In genomic region chr4:46961403-46961802, GRCm38 (mm10) we compare ENCODE assay signal across 34 mouse cellular contexts. TPM values are rescaled to one million over a fixed set of nuclear protein-coding genes. Genes with fewer than 3 reads are reported as not detected.
"Had no signal": no experiment of that assay in that cellular context is flagged by ENCODE, and none has a peak within 500 bp of the region (broad histone marks: within the 10 kb centered on the region; RNA-seq: fewer than 3 reads in every experiment).

No protein-coding gene starts in this region.

- H3K27me3 ChIP-seq: hindbrain, embryonic 12.5 days; hindbrain, embryonic 13.5 days; hindbrain, embryonic 15.5 days; intestine, embryonic 15.5 days; kidney, embryonic 15.5 days had no signal

- H3K36me3 ChIP-seq: heart, embryonic 10.5 days; heart, embryonic 12.5 days; heart, embryonic 13.5 days; heart, embryonic 15.5 days; hindbrain, embryonic 10.5 days; hindbrain, embryonic 12.5 days; hindbrain, embryonic 13.5 days; hindbrain, embryonic 15.5 days; intestine, embryonic 15.5 days; kidney, embryonic 15.5 days had no signal

- H3K9me3 ChIP-seq: heart, embryonic 10.5 days; heart, embryonic 13.5 days; heart, embryonic 15.5 days; hindbrain, embryonic 13.5 days; hindbrain, embryonic 15.5 days; intestine, embryonic 15.5 days; kidney, embryonic 15.5 days had no signal

- H3K4me3 ChIP-seq: heart, embryonic 10.5 days; heart, embryonic 12.5 days; heart, embryonic 13.5 days; heart, embryonic 15.5 days; hindbrain, embryonic 10.5 days; hindbrain, embryonic 12.5 days; hindbrain, embryonic 13.5 days; hindbrain, embryonic 15.5 days; intestine, embryonic 15.5 days; kidney, embryonic 15.5 days; layer of hippocampus, adult 2 months had no signal

- H3K4me1 ChIP-seq: heart, embryonic 10.5 days; heart, embryonic 12.5 days; heart, embryonic 13.5 days; heart, embryonic 15.5 days; hindbrain, embryonic 12.5 days; kidney, embryonic 15.5 days had no signal

- ATAC-seq: hindbrain, embryonic 16.5 days; hindbrain, postnatal 0 days; inflammation-experienced regulatory T-cells, adult 6 months; intestine, embryonic 15.5 days; intestine, embryonic 16.5 days; intestine, postnatal 0 days had no signal

- DNase-seq: heart, postnatal 10 days; heart, postnatal 14 days; heart, postnatal 36 days; heart, postnatal 4 days; kidney, adult 11 months; kidney, adult 18-20 months; kidney, adult 2 months; kidney, adult 8-10 months; kidney, adult 9 months; kidney, postnatal 10 days; kidney, postnatal 14 days; kidney, postnatal 25 days; kidney, postnatal 36 days; kidney, postnatal 4 days; layer of hippocampus, adult 9-11 months had no signal

- H3K27ac ChIP-seq: heart, embryonic 10.5 days; heart, embryonic 13.5 days; heart, embryonic 15.5 days; hindbrain, embryonic 10.5 days; hindbrain, embryonic 12.5 days; hindbrain, embryonic 13.5 days; hindbrain, embryonic 14.5 days; hindbrain, embryonic 15.5 days; hindbrain, postnatal 0 days; intestine, embryonic 15.5 days; kidney, embryonic 15.5 days; kidney, postnatal 0 days; layer of hippocampus, adult 2 months had no signal

- H3K9ac ChIP-seq: heart, embryonic 12.5 days; heart, embryonic 13.5 days; heart, embryonic 15.5 days; hindbrain, embryonic 12.5 days; hindbrain, embryonic 13.5 days; hindbrain, embryonic 14.5 days; hindbrain, embryonic 15.5 days; intestine, embryonic 15.5 days; kidney, embryonic 15.5 days had no signal

- H3K4me2 ChIP-seq: heart, embryonic 11.5 days; heart, embryonic 12.5 days; heart, embryonic 13.5 days; heart, embryonic 15.5 days; hindbrain, embryonic 12.5 days; hindbrain, embryonic 13.5 days; hindbrain, embryonic 14.5 days; hindbrain, embryonic 15.5 days; intestine, embryonic 15.5 days; kidney, embryonic 15.5 days had no signal

RNA-seq across cellular contexts. Expression of gene Gabbr2, which starts 30.3 kb away (rescaled TPM):
- total RNA-seq: heart, postnatal 36 days had no signal
- polyA plus RNA-seq: inflammation-experienced regulatory T-cells, adult 6 months had no signal
